Mouse (Mus musculus): ENCODE data around the gene 3110009E18Rik.

GRCm38 (mm10) chr1:120142551-120142950 is 21.6 kb downstream of the 3110009E18Rik start:
- TF ChIP-seq POLR2A (IDR thresholded peaks at IDR 0.05; ENCODE audit: low read depth, low read length) (no peak), CTCF (conservative IDR thresholded peaks at IDR 0.05; ENCODE audit: insufficient read depth, insufficient read length, low read depth, low read length) (no peak)
